Mouse (Mus musculus) thymus, postnatal 10 days (tissue): ENCODE measurements at regions not wholly inside any gene's neighbourhood (a gene's known extent, or its start where the extent isn't known, plus 50 kb on each side); places are given as distances from the start of the nearest gene placed in this dataset.

Experiments
- DNase-seq, 2 experiments: peaks; one replicate each; pipeline ENCODE4 v3.0.0; 2021; ENCODE audit warnings: low spot score in 2 of 2

GRCm38 (mm10) chr13:60299076-60299475 lies 121.9 kb upstream of the Gas1 start:
- no peak for DNase-seq

GRCm38 (mm10) chr13:60303561-60303960 lies 126.4 kb upstream of the Gas1 start:
- no peak for DNase-seq

- DNase-seq: no peak
These were observed 128.1 kb upstream of the Gas1 start for GRCm38 (mm10) chr13:60305028-60305810.

GRCm38 (mm10) chr13:60308062-60308801 lies 131.1 kb upstream of the Gas1 start:
- DNase-seq: no peak

GRCm38 (mm10) chr13:60309482-60309881 lies 132.3 kb upstream of the Gas1 start:
- DNase-seq: no peak

GRCm38 (mm10) chr13:60309926-60310325 lies 132.8 kb upstream of the Gas1 start:
- DNase-seq: no peak

- DNase-seq: no peak
These were observed 135.4 kb upstream of the Gas1 start for GRCm38 (mm10) chr13:60312397-60313085.

GRCm38 (mm10) chr13:60318436-60319020 lies 141.4 kb upstream of the Gas1 start:
- DNase-seq: no peak

- no peak for DNase-seq
These were observed 142.1 kb upstream of the Gas1 start for GRCm38 (mm10) chr13:60319268-60319667.

GRCm38 (mm10) chr13:60319861-60320602 lies 142.9 kb upstream of the Gas1 start:
- DNase-seq: no peak

- no peak for DNase-seq
These were observed 145.4 kb upstream of the Gas1 start for GRCm38 (mm10) chr13:60322579-60322978.

- DNase-seq: no peak
These were observed 153.5 kb upstream of the Gas1 start for GRCm38 (mm10) chr13:60330475-60331258.

GRCm38 (mm10) chr13:60336196-60336595 lies 159.0 kb upstream of the Gas1 start:
- no peak for DNase-seq

- no peak for DNase-seq
These were observed 160.2 kb upstream of the Gas1 start for GRCm38 (mm10) chr13:60337383-60337782.

- DNase-seq: no peak
These were observed 160.9 kb upstream of the Gas1 start for GRCm38 (mm10) chr13:60338107-60338506.

GRCm38 (mm10) chr13:60340068-60340467 lies 162.9 kb upstream of the Gas1 start:
- DNase-seq: no peak

GRCm38 (mm10) chr13:60347881-60348280 lies 170.7 kb upstream of the Gas1 start:
- no peak for DNase-seq

GRCm38 (mm10) chr13:60348438-60348837 lies 171.3 kb upstream of the Gas1 start:
- DNase-seq: no peak

- DNase-seq: no peak
These were observed 178.7 kb upstream of the Gas1 start for GRCm38 (mm10) chr13:60355707-60356490.
